Mouse (Mus musculus) CH12.LX (cell line): ENCODE measurements around the gene Vmn1r21. TPM values are rescaled to one million over a fixed set of nuclear protein-coding genes. Genes with fewer than 3 reads are reported as not detected.

Experiments used
- DNase-seq: peaks from one replicate; pipeline ENCODE4 v3.0.0-alpha.2; 2013; ENCODE audit errors: extremely low read depth
- H3K27ac ChIP-seq: 2 replicates; pipeline ENCODE4 v1.5.1; 2012; ENCODE audit warnings: low read depth, mild to moderate bottlenecking, control low read depth, moderate library complexity; ENCODE audit not compliant: insufficient read depth
- H3K27me3 ChIP-seq: replicated peaks from 2 replicates; pipeline ENCODE3; 2012; ENCODE audit warnings: inconsistent platforms
- H3K36me3 ChIP-seq, 2 experiments: replicated peaks in 1 of 2; 2 replicates each; pipeline versions ENCODE3 to v1.6.1; 2012; ENCODE audit warnings: inconsistent platforms in 1 of 2, low read length in 1 of 2, mild to moderate bottlenecking in 1 of 2, mixed read lengths in 1 of 2, moderate library complexity in 1 of 2; ENCODE audit not compliant: control insufficient read depth in 1 of 2, insufficient read depth in 1 of 2
- H3K4me1 ChIP-seq, 2 experiments: 2 replicates each; pipeline ENCODE4 v1.6.1; 2012; ENCODE audit warnings: inconsistent platforms in 1 of 2, moderate library complexity in 1 of 2; ENCODE audit not compliant: insufficient read depth in 2 of 2, control insufficient read depth in 1 of 2
- H3K4me2 ChIP-seq: 2 replicates; pipeline ENCODE4 v1.6.1; 2012; ENCODE audit warnings: low read depth, mild to moderate bottlenecking, control low read depth; ENCODE audit not compliant: poor library complexity, insufficient read depth, severe bottlenecking
- H3K4me3 ChIP-seq, 3 experiments: fragments of 150-350 bp in 1 of 3; sonication (generic) in 1 of 3; replicated peaks in 1 of 3; 2 replicates each; pipeline versions ENCODE3 to v1.5.1; 2011 to 2012; ENCODE audit warnings: low read depth in 2 of 3, low read length in 2 of 3, mild to moderate bottlenecking in 2 of 3, moderate library complexity in 2 of 3, control low read depth in 1 of 3, improper control_type of control experiment in 1 of 3, inconsistent platforms in 1 of 3, mixed read lengths in 1 of 3; ENCODE audit not compliant: poor library complexity in 1 of 3
- H3K79me2 ChIP-seq: replicated peaks from 2 replicates; pipeline ENCODE4 v1.6.1; 2012; ENCODE audit warnings: mild to moderate bottlenecking, moderate library complexity; ENCODE audit not compliant: control insufficient read depth, poor library complexity, insufficient read depth, severe bottlenecking; ENCODE audit errors: extremely low read depth
- H3K9ac ChIP-seq: 2 replicates; pipeline ENCODE4 v1.6.1; 2012; ENCODE audit warnings: low read depth, mild to moderate bottlenecking, control low read depth, moderate library complexity; ENCODE audit not compliant: insufficient read depth
- H3K9me3 ChIP-seq: replicated peaks from 2 replicates; pipeline ENCODE3; 2012; ENCODE audit warnings: low read length, inconsistent platforms, mixed read lengths
- CHD1 ChIP-seq: IDR thresholded peaks from 2 replicates; pipeline ENCODE4 v1.6.1; 2012; ENCODE audit warnings: low read depth, low read length, improper control_type of control experiment, inconsistent platforms
- CTCF ChIP-seq, 2 experiments: IDR thresholded peaks in 1 of 2; conservative IDR thresholded peaks in 1 of 2; 2 replicates each; pipeline ENCODE4 v1.5.1; 2011 to 2012; ENCODE audit warnings: low read depth in 2 of 2, low read length in 2 of 2, improper control_type of control experiment in 1 of 2, inconsistent platforms in 1 of 2, mild to moderate bottlenecking in 1 of 2, moderate library complexity in 1 of 2
- E2F4 ChIP-seq: IDR thresholded peaks from 2 replicates; pipeline ENCODE4 v1.6.1; 2011; ENCODE audit warnings: low read depth, low read length, improper control_type of control experiment; ENCODE audit not compliant: insufficient replicate concordance
- ELF1 ChIP-seq: IDR thresholded peaks from 2 replicates; pipeline ENCODE4 v1.6.1; 2014; ENCODE audit warnings: low read depth, mild to moderate bottlenecking, inconsistent platforms, low read length, improper control_type of control experiment
- EP300 ChIP-seq: IDR thresholded peaks from 2 replicates; pipeline ENCODE4 v1.6.1; 2011; ENCODE audit warnings: low read length, improper control_type of control experiment
- ETS1 ChIP-seq: conservative IDR thresholded peaks from 2 replicates; pipeline ENCODE4 v1.6.1; 2012; ENCODE audit warnings: low read depth, mild to moderate bottlenecking, inconsistent platforms, low read length, improper control_type of control experiment, moderate library complexity
- GABPA ChIP-seq: IDR thresholded peaks from 2 replicates; pipeline ENCODE4 v1.6.1; 2012; ENCODE audit warnings: low read depth, low read length, improper control_type of control experiment, inconsistent platforms; ENCODE audit not compliant: insufficient replicate concordance
- JUND ChIP-seq: conservative IDR thresholded peaks from 2 replicates; pipeline ENCODE4 v1.6.1; 2011; ENCODE audit warnings: low read depth, low read length, improper control_type of control experiment
- MAZ ChIP-seq: IDR thresholded peaks from 2 replicates; pipeline ENCODE4 v1.6.1; 2012; ENCODE audit warnings: low read depth, mild to moderate bottlenecking, inconsistent platforms, low read length, improper control_type of control experiment, moderate library complexity
- MEF2A ChIP-seq: IDR thresholded peaks from 2 replicates; pipeline ENCODE4 v1.6.1; 2014; ENCODE audit warnings: low read depth, mild to moderate bottlenecking, inconsistent platforms, low read length, improper control_type of control experiment, borderline replicate concordance
- MXI1 ChIP-seq: IDR thresholded peaks from 2 replicates; pipeline ENCODE4 v1.6.1; 2011; ENCODE audit warnings: mild to moderate bottlenecking, low read depth, low read length, improper control_type of control experiment
- NRF1 ChIP-seq: IDR thresholded peaks from 2 replicates; pipeline ENCODE4 v1.6.1; 2014; ENCODE audit warnings: low read depth, mild to moderate bottlenecking, inconsistent platforms, low read length, improper control_type of control experiment, moderate library complexity
- POLR2A ChIP-seq: IDR thresholded peaks from 2 replicates; pipeline ENCODE4 v1.6.1; 2011; ENCODE audit warnings: low read depth, mild to moderate bottlenecking, improper control_type of control experiment, low read length
- POLR2AphosphoS2 ChIP-seq: IDR thresholded peaks from 2 replicates; pipeline ENCODE4 v1.6.1; 2011; ENCODE audit warnings: low read depth, low read length, improper control_type of control experiment
- RCOR1 ChIP-seq: conservative IDR thresholded peaks from 2 replicates; pipeline ENCODE4 v1.6.1; 2012; ENCODE audit warnings: low read depth, mild to moderate bottlenecking, inconsistent platforms, low read length, improper control_type of control experiment
- SMC3 ChIP-seq: IDR thresholded peaks from 2 replicates; pipeline ENCODE4 v1.6.1; 2011; ENCODE audit warnings: low read depth, low read length, improper control_type of control experiment
- TBP ChIP-seq: conservative IDR thresholded peaks from 2 replicates; pipeline ENCODE4 v1.6.1; 2011; ENCODE audit warnings: low read depth, low read length, improper control_type of control experiment
- UBTF ChIP-seq: IDR thresholded peaks from 2 replicates; pipeline ENCODE4 v1.6.1; 2012; ENCODE audit warnings: low read depth, mild to moderate bottlenecking, inconsistent platforms, low read length, improper control_type of control experiment, moderate library complexity
- USF1 ChIP-seq: IDR thresholded peaks from 2 replicates; pipeline ENCODE4 v1.6.1; 2014; ENCODE audit warnings: low read depth, mild to moderate bottlenecking, inconsistent platforms, low read length, improper control_type of control experiment
- USF2 ChIP-seq: conservative IDR thresholded peaks from 2 replicates; pipeline ENCODE4 v1.6.1; 2011; ENCODE audit warnings: low read depth, low read length, improper control_type of control experiment
- ZKSCAN1 ChIP-seq: IDR thresholded peaks from 2 replicates; pipeline ENCODE4 v1.6.1; 2012; ENCODE audit warnings: low read depth, inconsistent platforms, low read length, improper control_type of control experiment, borderline replicate concordance
- dilution Hi-C: fragments of 300-500 bp; cut with MboI; formaldehyde crosslinking; loops from 2 replicates; pipeline ENCODE4 v1.14.3; 2020; ENCODE audit warnings: low sequenced_read_pairs; ENCODE audit not compliant: extremely low pct_unique_long_range_greater_than_20kb, extremely low pct_ligation_motif_present
- in situ Hi-C: fragments of 300-500 bp; cut with MboI; formaldehyde crosslinking; loops from 3 replicates; pipeline ENCODE4 v1.14.3; 2019; ENCODE audit warnings: low sequenced_read_pairs, low pct_ligation_motif_present, low pct_unique_long_range_greater_than_20kb, mixed read lengths
- polyA plus RNA-seq: library from polyadenylated mRNA; unstranded; fragments of >175 nt; gene quantifications from 2 replicates; pipeline ENCODE4 v1.2.1, GENCODE M21; 2012; ENCODE audit warnings: low read depth; ENCODE audit not compliant: insufficient read length
- total RNA-seq, 2 experiments: library from RNA; depleted of rRNA; stranded (reverse); fragments of 300-350 nt in 1 of 2; fragments of >200 nt in 1 of 2; gene quantifications; 2 replicates each; pipeline ENCODE4 v1.2.3; 2012 to 2014

Vmn1r21 gene
- total and polyA plus RNA-seq, 3 experiments: not detected

GRCm38 (mm10) chr6:57798986-57799385, 51.2 kb downstream of the Vmn1r21 start:
- H3K79me2 ChIP-seq: no peaks in the 10 kb centered on the region

GRCm38 (mm10) chr6:57796853-57797423, 53.2 kb downstream of the Vmn1r21 start:
- dilution Hi-C loops: no loop called here
- Histone ChIP-seq H3K79me2 (no peaks in the 10 kb centered on the region), H3K4me2 (no peak overlapping the region), H3K4me1 (peaks cover 8 to 12% of the 10 kb centered on the region in 2 experiments; a peak in 3 of 4 replicates), H3K9ac (no peak overlapping the region), H3K36me3 (no peaks in the 10 kb centered on the region)
- DNase-seq: no peak
- TF ChIP-seq E2F4 (no peak), MAZ (no peak), MEF2A (no peak), MXI1 (no peak), ETS1 (no peak), POLR2AphosphoS2 (no peak), CHD1 (no peak), POLR2A (no peak), UBTF (no peak), SMC3 (no peak), USF2 (no peak), EP300 (no peak), TBP (no peak), NRF1 (no peak), ELF1 (no peak), ZKSCAN1 (no peak), CTCF (conservative IDR thresholded peaks at IDR 0.05 in 1 of 2, IDR thresholded peaks at IDR 0.05 in 1 of 2; ENCODE audit: low read depth in 2 of 2, low read length in 2 of 2) (no peak)
- TF ChIP-seq, all 38 proteins: peak for 0
- Histone ChIP-seq H3K27me3 (no peaks in the 10 kb centered on the region), H3K4me3 (no peak overlapping the region), H3K27ac (no peak overlapping the region), H3K9me3 (no peaks in the 10 kb centered on the region)
- in situ Hi-C loops: no loop called here

More at GRCm38 (mm10) chr6:57798986-57799385, 51.2 kb downstream of the Vmn1r21 start:
- no peak overlapping the region for H3K9ac ChIP-seq
- H3K4me2 ChIP-seq: no peak overlapping the region
- no peaks in the 10 kb centered on the region for H3K9me3 ChIP-seq
- dilution Hi-C loops (no loop called here), in situ Hi-C loops (no loop called here)
- TF ChIP-seq ELF1: no peak
- TF ChIP-seq USF1: no peak
- TF ChIP-seq GABPA: no peak
- no peak for TF ChIP-seq TBP
- no peak for TF ChIP-seq RCOR1
- TF ChIP-seq EP300: no peak
- TF ChIP-seq JUND: no peak
- no peak overlapping the region for H3K4me3 ChIP-seq
- no peaks in the 10 kb centered on the region for H3K36me3 ChIP-seq
- no peak for DNase-seq
- no peak overlapping the region for H3K27ac ChIP-seq
- H3K4me1 ChIP-seq: peaks cover 8 to 12% of the 10 kb centered on the region in 2 experiments; a peak in 3 of 4 replicates
- H3K27me3 ChIP-seq: no peaks in the 10 kb centered on the region
